Mouse (Mus musculus) CH12.LX (cell line): ENCODE measurements around the gene Zfp78.

ENCODE experiments used
- BHLHE40 ChIP-seq: IDR thresholded peaks from 2 replicates; pipeline ENCODE4 v1.6.1; 2011; ENCODE audit warnings: mild to moderate bottlenecking, low read depth, low read length, improper control_type of control experiment
- CTCF ChIP-seq, 2 experiments: IDR thresholded peaks in 1 of 2; conservative IDR thresholded peaks in 1 of 2; 2 replicates each; pipeline ENCODE4 v1.5.1; 2011 to 2012; ENCODE audit warnings: low read depth in 2 of 2, low read length in 2 of 2, improper control_type of control experiment in 1 of 2, inconsistent platforms in 1 of 2, mild to moderate bottlenecking in 1 of 2, moderate library complexity in 1 of 2
- HCFC1 ChIP-seq: IDR thresholded peaks from 2 replicates; pipeline ENCODE4 v1.6.1; 2012; ENCODE audit warnings: low read depth, mild to moderate bottlenecking, inconsistent platforms, low read length, improper control_type of control experiment
- NELFE ChIP-seq: IDR thresholded peaks from 2 replicates; pipeline ENCODE4 v1.6.1; 2011; ENCODE audit warnings: low read depth, low read length, improper control_type of control experiment
- NRF1 ChIP-seq: IDR thresholded peaks from 2 replicates; pipeline ENCODE4 v1.6.1; 2014; ENCODE audit warnings: low read depth, mild to moderate bottlenecking, inconsistent platforms, low read length, improper control_type of control experiment, moderate library complexity
- POLR2A ChIP-seq: IDR thresholded peaks from 2 replicates; pipeline ENCODE4 v1.6.1; 2011; ENCODE audit warnings: low read depth, mild to moderate bottlenecking, improper control_type of control experiment, low read length
- TBP ChIP-seq: conservative IDR thresholded peaks from 2 replicates; pipeline ENCODE4 v1.6.1; 2011; ENCODE audit warnings: low read depth, low read length, improper control_type of control experiment
- USF1 ChIP-seq: IDR thresholded peaks from 2 replicates; pipeline ENCODE4 v1.6.1; 2014; ENCODE audit warnings: low read depth, mild to moderate bottlenecking, inconsistent platforms, low read length, improper control_type of control experiment
- ZNF384 ChIP-seq: IDR thresholded peaks from 2 replicates; pipeline ENCODE4 v1.6.1; 2012; ENCODE audit warnings: low read depth, low read length, improper control_type of control experiment, inconsistent platforms

- no peak for TF ChIP-seq POLR2A
- TF ChIP-seq ZNF384 = no peak
- no peak for TF ChIP-seq BHLHE40
- no peak for TF ChIP-seq HCFC1
- TF ChIP-seq CTCF (conservative IDR thresholded peaks at IDR 0.05 in 1 of 2, IDR thresholded peaks at IDR 0.05 in 1 of 2; ENCODE audit: low read depth in 2 of 2, low read length in 2 of 2) = no peak
- no peak for TF ChIP-seq TBP
- no peak for TF ChIP-seq NELFE
- TF ChIP-seq NRF1 = no peak
- TF ChIP-seq USF1 = no peak
Observed at GRCm38 (mm10) chr7:6344124-6344523, 19.0 kb upstream of the Zfp78 start.
